Mouse (Mus musculus): ENCODE results near the gene Rpl7l1. TPM values are rescaled to one million over a fixed set of nuclear protein-coding genes. Genes with fewer than 3 reads are reported as not detected.
A peak's percentile ranks its signal among the peaks of the same experiment; 100 is the strongest.

Gene Rpl7l1
- polyA plus RNA-seq (2012; ENCODE audit: insufficient read depth, low replicate concordance) = 1.1 and 4.7 TPM in 2 replicates

GRCm38 (mm10) chr17:46782341-46783221 is at the start of gene Rpl7l1:
Rpl7l1 (minus strand) TSS chr17:46782672.
- Histone ChIP-seq H3K36me3 (replicated peaks; ENCODE audit: low read length) (peaks cover 31% of the 10 kb centered on the region), H3K4me1 (peaks cover 20% of the 10 kb centered on the region), H3K9me3 (no peaks in the 10 kb centered on the region), H3K4me3 (replicated peaks) (peak within 1 kb of the TSS; percentile 94), H3K27me3 (replicated peaks) (no peaks in the 10 kb centered on the region)
- TF ChIP-seq FLI1 (IDR thresholded peaks at IDR 0.05; ENCODE audit: low read length) = no peak

- H3K36me3 ChIP-seq (replicated peaks; ENCODE audit: low read length) = peaks cover 40% of the 10 kb centered on the region
- H3K4me3 ChIP-seq (replicated peaks) = peak overlapping the region; percentile 51
- H3K4me1 ChIP-seq = peaks cover 44% of the 10 kb centered on the region
- H3K9me3 ChIP-seq = no peaks in the 10 kb centered on the region
- TF ChIP-seq FLI1 (IDR thresholded peaks at IDR 0.05; ENCODE audit: low read length) (no peak), GATA1 (IDR thresholded peaks at IDR 0.05; ENCODE audit: borderline replicate concordance, low read length) (no peak)
- H3K27me3 ChIP-seq (replicated peaks) = no peaks in the 10 kb centered on the region
Observed at GRCm38 (mm10) chr17:46829856-46830535, 47.5 kb upstream of the Rpl7l1 start.

- Histone ChIP-seq H3K4me1 (peaks cover 44% of the 10 kb centered on the region), H3K36me3 (replicated peaks; ENCODE audit: low read length) (peaks cover 50% of the 10 kb centered on the region), H3K27me3 (replicated peaks) (no peaks in the 10 kb centered on the region), H3K9me3 (no peaks in the 10 kb centered on the region), H3K4me3 (replicated peaks) (peak overlapping the region; percentile 28)
- TF ChIP-seq GATA1 (IDR thresholded peaks at IDR 0.05; ENCODE audit: borderline replicate concordance, low read length) (no peak), FLI1 (IDR thresholded peaks at IDR 0.05; ENCODE audit: low read length) (no peak)
Observed at GRCm38 (mm10) chr17:46828935-46829334, 46.5 kb upstream of the Rpl7l1 start.

GRCm38 (mm10) chr17:46823091-46823490 is 40.6 kb upstream of the Rpl7l1 start:
- Histone ChIP-seq H3K36me3 (replicated peaks; ENCODE audit: low read length) (peaks cover 85% of the 10 kb centered on the region), H3K4me1 (peaks cover 6% of the 10 kb centered on the region), H3K9me3 (peaks cover 3% of the 10 kb centered on the region; the same call in 1 of the 2 replicates), H3K27me3 (replicated peaks) (no peaks in the 10 kb centered on the region), H3K4me3 (replicated peaks) (no peak overlapping the region)
- TF ChIP-seq FLI1 (IDR thresholded peaks at IDR 0.05; ENCODE audit: low read length) = no peak
- no peak for TF ChIP-seq GATA1 (IDR thresholded peaks at IDR 0.05; ENCODE audit: borderline replicate concordance, low read length)

GRCm38 (mm10) chr17:46820628-46821027 is 38.2 kb upstream of the Rpl7l1 start:
- H3K9me3 ChIP-seq = peaks cover 3% of the 10 kb centered on the region; the same call in 1 of the 2 replicates
- peaks cover 83% of the 10 kb centered on the region for H3K36me3 ChIP-seq (replicated peaks; ENCODE audit: low read length)
- H3K27me3 ChIP-seq (replicated peaks) = no peaks in the 10 kb centered on the region
- no peak overlapping the region for H3K4me3 ChIP-seq (replicated peaks)
- TF ChIP-seq GATA1 (IDR thresholded peaks at IDR 0.05; ENCODE audit: borderline replicate concordance, low read length) (no peak), FLI1 (IDR thresholded peaks at IDR 0.05; ENCODE audit: low read length) (no peak)
- H3K4me1 ChIP-seq = peaks cover 4% of the 10 kb centered on the region; the same call in 1 of the 2 replicates

GRCm38 (mm10) chr17:46817734-46818158 is 35.3 kb upstream of the Rpl7l1 start:
- H3K4me3 ChIP-seq (replicated peaks) = no peak overlapping the region
- peaks cover 3% of the 10 kb centered on the region; the same call in 1 of the 2 replicates for H3K9me3 ChIP-seq
- peaks cover 78% of the 10 kb centered on the region for H3K36me3 ChIP-seq (replicated peaks; ENCODE audit: low read length)
- H3K27me3 ChIP-seq (replicated peaks) = no peaks in the 10 kb centered on the region
- H3K4me1 ChIP-seq = no peaks in the 10 kb centered on the region; the same call in 1 of the 2 replicates
- TF ChIP-seq GATA1 (IDR thresholded peaks at IDR 0.05; ENCODE audit: borderline replicate concordance, low read length) (no peak), FLI1 (IDR thresholded peaks at IDR 0.05; ENCODE audit: low read length) (no peak)

GRCm38 (mm10) chr17:46816306-46816705 is 33.8 kb upstream of the Rpl7l1 start:
- Histone ChIP-seq H3K36me3 (replicated peaks; ENCODE audit: low read length) (peaks cover 80% of the 10 kb centered on the region), H3K9me3 (peaks cover 2% of the 10 kb centered on the region; the same call in 1 of the 2 replicates), H3K4me3 (replicated peaks) (no peak overlapping the region), H3K27me3 (replicated peaks) (no peaks in the 10 kb centered on the region), H3K4me1 (no peaks in the 10 kb centered on the region; the same call in 1 of the 2 replicates)
- TF ChIP-seq GATA1 (IDR thresholded peaks at IDR 0.05; ENCODE audit: borderline replicate concordance, low read length) (no peak), FLI1 (IDR thresholded peaks at IDR 0.05; ENCODE audit: low read length) (no peak)

GRCm38 (mm10) chr17:46814497-46814896 is 32.0 kb upstream of the Rpl7l1 start:
- Histone ChIP-seq H3K4me1 (no peaks in the 10 kb centered on the region; the same call in 1 of the 2 replicates), H3K27me3 (replicated peaks) (no peaks in the 10 kb centered on the region), H3K36me3 (replicated peaks; ENCODE audit: low read length) (peaks cover 78% of the 10 kb centered on the region), H3K9me3 (no peaks in the 10 kb centered on the region), H3K4me3 (replicated peaks) (no peak overlapping the region)
- TF ChIP-seq FLI1 (IDR thresholded peaks at IDR 0.05; ENCODE audit: low read length) = no peak
- no peak for TF ChIP-seq GATA1 (IDR thresholded peaks at IDR 0.05; ENCODE audit: borderline replicate concordance, low read length)

GRCm38 (mm10) chr17:46813637-46814036 is 31.2 kb upstream of the Rpl7l1 start:
- Histone ChIP-seq H3K4me3 (replicated peaks) (no peak overlapping the region), H3K36me3 (replicated peaks; ENCODE audit: low read length) (peaks cover 79% of the 10 kb centered on the region), H3K4me1 (no peaks in the 10 kb centered on the region; the same call in 1 of the 2 replicates), H3K27me3 (replicated peaks) (no peaks in the 10 kb centered on the region), H3K9me3 (no peaks in the 10 kb centered on the region)
- no peak for TF ChIP-seq GATA1 (IDR thresholded peaks at IDR 0.05; ENCODE audit: borderline replicate concordance, low read length)
- TF ChIP-seq FLI1 (IDR thresholded peaks at IDR 0.05; ENCODE audit: low read length) = no peak
